Mouse (Mus musculus) heart, adult 18-20 months (tissue): Measurements from ENCODE around the gene Crb2. TPM values are rescaled to one million over a fixed set of nuclear protein-coding genes. Genes with fewer than 3 reads are reported as not detected.

Source experiments
- DNase-seq, 2 experiments: peaks; one replicate each; pipeline ENCODE4 v3.0.0; 2021 to 2022; ENCODE audit warnings: mixed read lengths in 1 of 2
- total RNA-seq, 2 experiments: library from RNA; stranded (reverse); gene quantifications; 2 replicates each; pipeline ENCODE4 v1.2.3; 2021

The Crb2 gene
- total RNA-seq, 2 experiments from 2014 or later: 0.57 to 0.75 TPM

DNA sequence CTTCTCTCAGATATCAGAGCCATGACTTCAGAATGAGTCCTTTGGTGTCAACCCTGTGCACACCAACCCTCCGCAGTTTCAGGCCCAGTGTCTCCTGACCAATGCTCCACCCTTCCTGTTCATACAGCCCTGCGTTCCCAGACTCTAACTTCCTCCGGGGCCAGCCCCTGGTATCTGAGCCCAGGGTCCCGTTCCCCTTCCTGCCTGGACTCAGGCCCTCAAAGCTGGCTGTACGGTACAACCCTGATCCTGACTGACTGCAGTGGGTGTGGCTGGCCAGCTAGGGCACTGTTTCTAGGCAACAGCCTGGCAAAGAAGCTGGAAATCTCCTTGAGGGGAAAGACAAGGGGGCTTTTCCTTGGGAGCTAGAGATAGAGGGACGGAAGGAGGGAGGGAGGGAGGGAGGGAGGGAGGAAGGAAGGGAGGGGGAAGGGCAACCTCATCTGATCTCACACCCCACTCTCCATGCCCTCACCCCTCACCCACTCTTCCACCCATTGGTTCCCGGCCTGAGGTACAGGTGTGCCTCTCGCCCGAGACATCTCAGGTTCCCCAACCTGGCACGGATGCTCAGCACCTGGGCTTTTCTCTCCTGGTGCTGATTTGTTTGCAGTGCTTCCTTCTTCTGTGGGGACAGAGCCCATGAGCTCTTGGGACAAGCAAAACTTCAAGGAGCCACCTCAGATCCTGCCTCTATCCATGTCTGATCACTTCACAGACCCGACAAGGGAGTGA is 9.9 kb upstream of the Crb2 start:
- peak in 1 of 2 experiments; percentile 56 for DNase-seq

DNA sequence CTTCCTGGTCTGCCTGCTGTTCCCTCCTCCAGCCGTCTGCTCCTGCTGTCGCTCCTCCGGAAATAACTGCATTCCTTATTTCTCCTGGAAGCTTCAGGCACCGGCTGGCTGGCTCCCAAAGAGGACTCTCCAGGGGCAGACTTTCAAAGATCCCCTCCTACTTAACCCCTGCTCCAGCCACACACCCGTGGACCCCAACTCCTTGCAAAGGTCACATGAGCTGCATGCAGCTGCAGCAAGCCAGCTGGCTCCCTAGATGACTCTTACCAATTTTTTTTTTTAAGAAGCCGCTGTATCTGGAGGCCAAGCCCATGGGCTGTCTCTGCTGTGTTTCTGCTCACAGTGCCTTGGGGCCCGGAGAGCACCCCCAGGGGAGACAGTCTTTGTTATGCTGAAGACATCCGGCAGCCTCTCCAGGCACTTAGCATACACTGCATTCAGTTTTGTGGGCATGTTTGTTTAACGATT is 8.9 kb upstream of the Crb2 start:
- peak; percentile 56 to 64 for DNase-seq

DNA sequence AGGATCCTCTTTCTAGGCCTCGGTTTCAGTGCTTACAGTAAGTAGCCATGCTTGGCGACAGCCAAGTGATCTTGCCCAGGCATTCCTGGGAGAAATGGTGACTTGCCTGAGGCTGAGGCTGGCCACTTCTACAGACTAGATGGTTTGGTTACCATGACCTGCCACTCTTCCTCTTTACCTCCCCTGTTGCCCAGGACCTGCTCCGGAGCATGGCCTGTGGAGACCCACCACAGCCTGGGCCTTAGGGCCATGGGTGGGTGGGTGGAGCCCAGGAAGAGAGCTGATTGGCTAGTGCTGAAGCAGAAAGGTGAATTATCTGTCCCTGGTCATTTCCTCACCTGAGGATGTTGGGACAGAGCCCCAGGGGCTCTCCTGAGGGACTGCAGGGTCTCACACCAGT is 8.3 kb upstream of the Crb2 start:
- DNase-seq: no peak

DNA sequence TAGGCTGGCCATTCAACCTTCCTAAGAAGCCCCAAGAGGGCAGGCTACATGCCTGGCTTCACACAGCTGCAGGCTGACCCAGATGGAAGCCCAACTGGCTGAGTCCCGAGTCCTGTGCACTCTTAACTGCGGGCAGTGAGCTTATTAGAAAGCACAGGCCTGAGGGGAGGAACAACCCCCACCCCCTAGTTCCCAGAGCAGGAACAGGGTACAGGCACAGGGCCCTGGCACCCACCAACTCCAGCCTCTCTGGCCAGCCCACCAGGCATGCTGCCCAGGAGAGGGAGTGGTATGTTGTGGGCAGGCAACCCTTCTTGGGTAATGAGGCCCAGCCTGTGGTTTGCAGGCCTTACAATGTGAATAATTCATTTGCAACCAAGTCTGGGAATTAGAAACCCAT is 7.1 kb upstream of the Crb2 start:
- peak in 1 of 2 experiments; percentile 38 for DNase-seq

DNA sequence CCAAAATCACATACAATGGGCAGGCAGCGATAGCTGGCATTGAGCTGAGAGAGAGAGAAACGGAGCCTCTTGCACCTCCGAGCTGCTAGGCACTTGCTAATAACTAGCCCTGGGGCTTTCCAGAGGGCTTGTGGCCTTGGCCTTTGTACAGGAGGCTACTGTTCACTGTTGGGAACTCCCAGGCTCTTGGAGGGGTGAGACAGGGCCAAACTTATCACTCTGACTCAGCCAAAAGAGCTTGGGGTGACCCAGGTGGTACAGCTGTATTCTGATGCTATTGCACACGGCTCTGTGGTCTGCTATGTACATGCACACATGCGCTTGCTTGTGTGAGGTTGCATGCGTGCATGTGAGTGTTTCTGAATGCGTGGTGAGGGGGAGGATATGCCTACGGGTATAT is 6.3 kb upstream of the Crb2 start:
- DNase-seq: no peak

DNA sequence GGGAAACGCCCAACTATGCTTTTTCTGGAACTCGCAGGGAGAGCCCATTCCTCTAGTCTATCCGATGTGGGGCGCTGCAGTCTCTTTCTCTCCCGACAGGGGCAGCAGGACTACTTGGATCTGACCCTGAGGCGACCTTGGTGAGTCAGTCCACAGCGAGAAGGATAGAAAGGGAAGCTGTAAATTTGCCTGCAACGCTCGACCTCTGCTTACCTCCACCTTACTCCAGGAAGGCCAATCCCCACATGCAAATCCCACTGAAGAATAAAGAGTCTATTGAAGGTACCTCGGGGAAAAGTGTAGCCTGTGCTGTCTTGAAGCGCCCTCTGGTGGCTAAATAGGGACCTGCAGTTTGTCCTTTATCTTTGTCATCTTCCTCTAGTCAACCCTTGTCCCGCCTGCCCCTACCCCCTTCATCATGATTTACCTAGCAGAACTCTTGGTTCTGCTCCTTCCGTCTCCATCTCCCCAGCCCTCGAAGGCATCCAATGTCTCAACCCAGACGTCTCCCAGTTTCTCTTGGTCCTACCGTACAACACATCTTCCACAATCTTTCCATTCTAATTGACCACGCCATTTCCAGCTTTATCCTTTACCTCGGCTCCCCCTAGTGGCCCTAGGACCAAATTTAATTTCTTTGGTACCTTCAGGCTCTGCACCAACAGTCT is 4.3 kb upstream of the Crb2 start:
- DNase-seq: peak; percentile 79 to 93

DNA sequence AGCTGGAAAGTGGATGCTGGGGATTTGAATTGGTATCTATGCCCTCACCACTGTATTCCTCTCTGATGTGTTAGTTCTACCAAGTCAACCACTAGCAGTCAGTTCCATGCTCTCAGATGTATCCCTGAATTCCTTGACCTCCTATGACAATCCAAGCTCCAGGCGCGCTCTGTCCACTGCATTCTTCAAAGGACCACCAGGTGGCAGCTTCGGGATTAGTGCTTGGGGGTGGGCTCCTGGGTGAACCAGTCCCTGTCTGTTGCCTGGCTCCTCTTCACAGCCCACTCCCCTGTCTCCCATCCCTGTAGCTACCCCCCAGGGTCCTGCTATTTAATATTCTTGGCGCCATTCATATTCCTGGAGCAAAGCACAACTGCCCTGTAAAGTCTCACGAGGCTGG is 1.5 kb upstream of the Crb2 start:
- peak in 1 of 2 experiments; percentile 60 for DNase-seq

DNA sequence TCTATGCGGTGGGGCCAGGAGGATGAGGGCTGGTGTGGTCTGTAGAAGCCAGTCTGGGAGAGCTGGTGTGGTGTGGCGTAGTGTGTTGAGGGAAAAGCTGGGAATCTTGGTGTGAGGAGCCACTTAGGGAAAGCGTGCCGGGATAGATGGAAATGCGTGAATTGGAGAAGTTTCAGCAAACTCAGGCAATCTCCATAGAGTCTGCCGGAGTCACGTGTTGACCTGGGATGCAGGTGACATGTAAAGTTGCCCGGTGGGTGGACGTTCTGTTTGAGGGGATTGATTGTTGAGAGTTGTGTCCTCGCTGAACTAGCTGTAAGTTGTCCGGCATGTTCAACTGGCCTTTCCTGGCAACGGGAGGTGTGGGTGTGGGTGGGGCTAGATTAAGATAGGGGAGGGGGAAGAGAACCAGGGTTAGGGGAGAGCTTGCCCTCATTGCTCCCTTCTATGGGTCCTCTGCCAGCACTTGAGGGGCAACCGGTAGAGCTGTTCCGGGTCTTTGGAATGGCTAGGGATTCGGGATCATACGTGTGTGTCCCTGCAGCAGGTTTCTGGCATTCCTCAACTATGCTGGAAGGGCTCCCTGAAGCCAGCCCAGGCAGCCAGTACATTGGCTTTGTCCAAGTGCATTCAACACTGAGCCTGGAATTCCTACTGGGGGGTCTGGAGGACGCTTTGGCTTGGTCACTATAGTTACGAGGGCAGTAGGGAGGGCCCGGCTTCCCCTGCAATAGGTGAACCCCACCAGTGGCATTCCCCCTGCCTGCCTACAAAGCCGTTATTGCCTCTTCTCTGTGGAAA is 762 bp downstream of the Crb2 start:
- DNase-seq: no peak

DNA sequence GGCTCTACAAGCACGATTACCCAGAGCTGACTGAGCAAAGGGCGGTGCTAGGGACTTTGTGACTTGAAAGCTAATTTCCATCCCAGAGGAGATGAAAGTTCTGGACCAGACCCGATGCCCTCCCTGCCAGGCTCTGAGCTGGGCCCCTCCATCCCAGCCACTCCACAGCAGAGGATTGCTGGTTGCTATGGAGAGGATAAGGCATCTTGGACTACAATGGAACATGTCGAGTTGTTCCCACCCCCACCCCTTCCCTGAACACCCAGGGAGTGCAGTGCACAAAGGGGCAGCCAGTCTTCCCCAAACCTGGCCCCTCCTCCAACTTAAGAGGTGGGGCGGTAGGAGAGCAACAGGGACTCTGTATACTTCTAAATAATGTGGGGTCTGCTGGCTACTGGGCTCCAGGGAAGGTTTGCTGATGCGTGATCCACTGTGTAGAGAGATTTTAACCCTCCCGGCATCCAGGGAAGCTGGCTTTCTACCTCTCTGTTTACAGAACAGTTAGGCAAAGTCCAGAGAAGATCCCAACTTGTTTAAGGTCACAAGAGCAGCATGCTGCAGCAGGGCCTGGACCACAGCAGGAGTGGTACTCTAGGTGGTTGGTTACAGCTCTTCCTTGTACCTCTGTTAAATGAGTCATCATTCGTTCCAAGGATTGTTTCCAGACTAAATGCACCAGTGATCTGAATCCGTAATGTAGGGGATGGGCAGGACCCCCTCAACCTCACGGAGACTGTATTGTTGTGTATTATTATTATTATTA is 2.1 kb downstream of the Crb2 start:
- DNase-seq: no peak

DNA sequence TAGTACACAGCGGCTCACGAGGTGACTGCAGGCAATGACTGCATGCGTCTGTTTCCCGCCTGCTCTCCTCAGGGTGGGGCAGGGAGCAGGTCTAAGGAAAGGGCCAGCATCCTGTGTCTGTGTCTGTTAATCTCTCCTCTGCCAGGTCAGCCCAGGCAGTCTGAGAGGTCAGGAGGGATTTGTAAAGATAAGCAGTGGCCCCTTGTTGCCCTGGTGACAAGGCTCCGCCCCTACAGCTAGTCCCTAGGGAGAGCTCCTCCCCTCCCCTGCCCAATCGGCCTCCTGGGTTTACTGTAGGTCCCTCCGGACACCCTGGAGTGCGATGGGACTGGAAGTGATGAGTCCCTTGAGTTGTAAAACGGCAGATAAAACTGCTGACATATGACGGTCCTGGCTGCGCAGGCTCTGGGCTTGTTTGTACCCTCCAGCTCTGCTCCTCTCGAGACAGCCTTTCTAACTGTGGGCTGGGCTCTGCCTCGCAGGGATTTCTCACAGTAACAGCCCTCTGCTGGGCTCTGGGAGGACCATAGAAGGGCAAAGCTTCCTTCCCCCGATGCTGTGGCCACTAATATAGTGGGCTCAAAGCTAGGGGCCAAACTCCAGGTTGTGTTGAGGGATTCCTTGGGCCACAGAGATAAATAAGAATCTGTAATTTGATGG is 4.4 kb downstream of the Crb2 start:
- peak; percentile 63 to 69 for DNase-seq

DNA sequence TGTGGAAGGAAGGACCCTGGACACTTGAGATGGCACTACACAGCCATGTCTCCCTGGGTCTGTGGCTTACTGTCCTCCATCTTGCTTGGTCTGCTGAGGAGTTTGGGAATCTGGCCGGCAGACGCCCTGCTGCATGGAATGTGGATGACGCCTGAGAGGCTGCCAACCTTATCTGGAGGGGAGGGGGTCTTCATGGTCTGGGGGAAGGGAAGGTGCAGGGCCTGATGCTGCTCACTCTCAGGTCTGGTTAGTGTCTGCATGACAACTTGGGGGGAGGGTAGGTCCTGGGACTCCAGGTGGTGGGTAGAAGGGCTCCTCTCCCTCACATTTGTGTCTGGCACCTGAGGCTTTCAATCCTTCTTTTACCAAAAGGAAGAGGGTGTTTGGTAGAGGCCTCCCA is 5.4 kb downstream of the Crb2 start:
- DNase-seq: no peak

DNA sequence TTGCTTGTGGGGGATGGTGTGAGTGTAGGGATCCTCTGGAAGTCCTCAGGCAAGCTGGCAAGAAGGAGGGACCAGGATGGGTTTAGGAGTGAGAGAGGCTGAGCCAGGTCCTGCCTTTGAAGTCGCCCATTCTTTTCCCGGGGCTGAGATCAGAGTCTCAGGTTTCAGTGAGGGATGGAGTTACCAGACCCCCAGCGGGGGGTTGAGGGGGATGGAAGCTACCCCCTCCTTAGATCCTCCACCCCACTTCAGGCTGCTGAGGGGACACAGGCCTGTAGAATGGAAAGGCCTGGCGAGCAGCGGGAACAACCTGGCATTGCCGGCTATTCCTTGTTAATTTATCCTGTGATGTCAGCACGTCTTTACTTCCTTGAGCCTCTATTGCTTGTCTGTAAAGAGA is 6.0 kb downstream of the Crb2 start:
- no peak for DNase-seq

DNA sequence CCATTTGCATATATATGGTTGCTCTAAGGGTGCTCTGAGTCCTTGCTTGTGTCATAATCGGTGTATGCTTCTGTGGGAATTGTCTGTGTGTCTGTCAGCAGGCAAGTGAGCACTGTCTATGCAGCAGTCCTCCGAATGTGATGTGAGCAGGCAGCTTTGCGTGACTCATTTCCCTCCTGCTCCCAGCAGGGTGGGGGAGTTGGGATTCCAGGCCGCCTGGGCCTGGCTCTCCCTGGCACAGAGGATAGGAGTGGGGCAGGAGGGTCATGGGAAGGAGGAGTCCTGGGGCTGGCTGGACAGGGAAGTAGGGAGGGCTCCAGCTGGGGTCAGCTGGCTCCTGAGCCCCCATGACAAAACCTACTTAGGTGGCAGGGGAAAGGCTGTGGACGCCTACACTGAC is 8.4 kb downstream of the Crb2 start:
- DNase-seq: peak in 1 of 2 experiments; percentile 24

DNA sequence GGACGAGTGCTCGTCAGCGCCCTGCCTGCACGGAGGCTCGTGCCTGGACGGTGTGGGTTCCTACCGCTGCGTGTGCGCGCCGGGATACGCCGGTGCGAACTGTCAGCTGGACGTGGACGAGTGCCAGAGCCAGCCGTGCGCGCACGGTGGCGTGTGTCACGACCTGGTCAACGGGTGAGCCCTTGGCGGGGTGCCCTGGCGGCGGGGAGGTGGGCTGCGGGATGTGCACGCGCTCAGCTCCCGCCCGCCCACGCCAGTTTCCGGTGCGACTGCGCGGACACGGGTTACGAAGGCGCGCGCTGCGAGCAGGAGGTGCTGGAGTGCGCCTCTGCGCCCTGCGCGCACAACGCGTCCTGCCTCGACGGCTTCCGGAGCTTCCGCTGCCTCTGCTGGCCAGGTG is 10.4 kb downstream of the Crb2 start:
- no peak for DNase-seq

DNA sequence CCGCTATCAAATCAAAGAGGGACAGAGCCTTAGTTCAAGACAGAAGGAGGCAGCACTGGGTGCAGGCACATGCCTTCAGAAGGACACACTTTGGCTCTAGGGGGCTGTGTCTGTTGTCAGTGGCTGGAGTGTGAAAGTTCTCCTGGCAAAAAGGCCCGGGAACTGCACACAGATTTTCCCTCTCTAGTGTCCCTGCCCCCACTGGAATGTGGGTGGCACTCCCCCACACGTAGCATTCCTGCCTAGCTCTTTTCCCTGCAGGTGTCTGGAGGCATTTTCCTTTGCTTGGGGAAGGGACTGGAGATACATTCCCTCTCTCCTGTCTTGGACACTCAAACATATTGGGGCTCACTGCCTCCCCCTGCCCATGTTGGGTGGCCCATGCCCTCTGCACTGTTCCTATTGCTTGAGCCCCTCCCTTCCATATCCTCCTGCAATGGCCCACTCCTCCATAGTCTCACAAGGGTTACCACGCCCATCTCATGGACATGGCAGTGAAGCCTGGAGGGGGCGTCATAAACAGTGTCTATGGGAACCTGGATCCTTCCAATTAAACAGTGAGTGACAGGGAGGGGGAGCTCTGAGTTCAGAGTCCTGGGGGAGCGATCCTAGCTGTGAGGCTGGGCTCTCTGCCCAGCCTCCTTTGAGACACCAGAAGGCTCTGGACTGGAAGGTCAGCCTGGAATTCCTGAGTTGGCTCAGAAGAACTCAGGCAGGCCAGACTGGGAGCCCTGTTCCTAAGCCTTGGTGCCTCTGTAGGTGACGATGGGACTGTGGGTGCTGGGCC is 12.3 kb downstream of the Crb2 start:
- peak in 1 of 2 experiments; percentile 24 for DNase-seq

DNA sequence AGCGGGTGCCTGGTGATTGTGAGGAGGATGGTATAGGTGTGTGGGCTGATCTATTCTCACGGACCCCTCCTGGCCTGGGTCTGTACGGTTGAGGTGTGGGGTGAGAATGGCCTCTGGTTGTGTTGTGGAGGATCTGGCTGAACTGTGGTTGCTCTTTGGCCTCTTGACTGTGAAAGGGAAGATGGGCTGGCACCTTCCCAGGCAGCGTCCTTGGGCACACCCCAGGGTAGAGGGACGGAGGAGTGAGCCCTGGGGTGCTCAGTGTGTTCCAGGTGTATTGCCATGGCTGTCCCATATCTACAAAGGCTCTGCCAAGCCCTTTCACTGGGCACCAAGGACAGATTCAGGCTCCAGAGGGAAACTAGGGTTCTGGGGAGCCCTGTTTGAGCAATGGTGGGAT is 13.0 kb downstream of the Crb2 start:
- no peak for DNase-seq

DNA sequence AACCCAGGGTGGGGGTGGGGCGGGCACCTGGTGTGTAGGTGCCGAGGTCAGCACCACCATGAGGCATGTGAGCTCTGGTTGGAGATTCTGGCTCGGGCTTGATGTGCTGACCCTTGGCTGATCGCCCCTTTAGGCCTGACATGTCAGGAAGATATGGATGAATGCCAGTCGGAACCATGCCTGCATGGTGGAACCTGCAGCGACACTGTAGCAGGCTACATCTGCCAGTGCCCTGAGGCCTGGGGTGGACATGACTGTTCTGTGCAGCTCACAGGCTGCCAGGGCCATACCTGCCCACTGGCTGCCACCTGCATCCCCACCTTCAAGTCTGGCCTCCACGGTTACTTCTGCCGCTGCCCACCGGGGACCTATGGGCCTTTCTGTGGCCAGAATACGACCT is 13.9 kb downstream of the Crb2 start:
- no peak for DNase-seq

DNA sequence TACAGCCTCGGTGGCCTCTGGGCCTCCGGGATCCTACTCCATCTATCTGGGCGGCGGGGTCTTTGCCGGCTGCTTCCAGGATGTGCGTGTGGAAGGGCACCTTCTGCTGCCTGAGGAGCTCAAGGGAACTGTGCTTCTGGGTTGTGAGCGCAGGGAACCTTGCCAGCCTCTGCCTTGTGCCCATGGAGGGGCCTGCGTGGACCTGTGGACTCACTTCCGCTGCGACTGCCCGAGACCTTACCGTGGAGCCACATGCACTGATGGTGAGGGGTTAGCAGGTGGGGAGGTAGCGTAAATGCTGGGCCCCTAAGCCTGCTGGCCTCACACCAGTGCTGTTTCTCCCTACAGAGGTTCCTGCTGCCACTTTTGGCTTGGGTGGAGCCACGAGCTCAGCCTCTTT is 14.7 kb downstream of the Crb2 start:
- no peak for DNase-seq

DNA sequence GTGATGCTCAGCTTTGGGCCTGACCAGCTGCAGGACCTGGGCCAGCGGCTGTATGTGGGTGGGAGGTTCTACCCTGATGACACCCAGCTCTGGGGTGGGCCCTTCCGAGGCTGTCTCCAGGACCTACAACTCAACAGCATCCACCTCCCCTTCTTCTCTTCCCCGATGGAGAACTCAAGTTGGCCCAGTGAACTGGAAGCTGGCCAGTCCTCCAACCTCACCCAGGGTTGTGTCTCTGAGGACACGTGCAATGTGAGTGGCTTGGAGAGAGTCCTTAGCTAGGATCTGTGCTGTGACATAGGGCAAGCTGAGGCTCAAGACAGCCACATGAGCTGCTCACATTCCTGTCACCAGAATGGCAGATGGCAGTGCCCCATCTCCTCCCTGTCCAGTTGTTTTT is 15.3 kb downstream of the Crb2 start:
- no peak for DNase-seq

DNA sequence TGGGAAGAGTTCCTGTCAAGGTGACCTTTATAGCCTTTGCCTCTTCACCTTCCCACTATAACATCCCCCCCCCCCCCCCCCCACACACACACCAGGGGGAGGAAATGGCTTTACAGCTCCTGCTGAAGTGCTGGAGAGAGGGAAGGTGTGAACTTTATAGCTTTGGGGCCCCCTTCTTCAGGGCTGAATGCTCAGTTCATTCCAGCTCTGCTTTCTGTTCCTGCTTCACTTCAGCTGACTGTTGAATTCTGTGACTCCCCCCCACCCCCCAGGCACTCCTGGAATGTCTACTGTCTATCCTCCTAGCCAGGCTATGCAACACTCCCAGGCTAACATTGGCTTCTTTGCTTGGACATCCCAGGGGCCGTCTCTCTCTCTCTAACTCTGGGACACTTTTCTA is 20.0 kb downstream of the Crb2 start:
- DNase-seq: no peak

DNA sequence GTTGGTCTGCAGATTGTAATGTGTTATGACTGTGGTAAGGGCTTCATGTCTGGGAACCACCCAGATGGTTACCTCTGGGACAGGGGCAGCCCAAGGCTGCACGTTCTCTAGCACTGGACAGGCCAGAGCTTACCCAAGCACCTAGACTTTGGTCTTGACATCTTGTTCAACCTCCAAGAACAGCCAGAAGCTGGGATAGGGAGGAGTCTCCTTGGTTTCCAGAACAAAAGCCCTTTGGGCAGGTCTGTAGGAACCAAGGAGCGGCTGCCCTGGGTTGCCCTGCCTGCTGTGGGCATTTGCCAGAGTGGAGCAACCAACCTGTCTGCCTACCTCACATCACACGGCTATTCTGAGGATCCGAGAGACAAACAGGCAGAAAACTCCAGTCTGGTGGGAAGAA is 21.0 kb downstream of the Crb2 start:
- no peak for DNase-seq
